Mouse (Mus musculus) stomach, postnatal 0 days (tissue): ENCODE measurements around the gene Sel1l3.

ENCODE experiments used
- CTCF ChIP-seq: IDR thresholded peaks from 2 replicates; pipeline ENCODE4 v1.5.1; 2016; ENCODE audit warnings: antibody characterized with exemption, low read depth, mild to moderate bottlenecking, moderate library complexity
- EP300 ChIP-seq: optimal IDR thresholded peaks from 2 replicates; pipeline ENCODE3; 2016; ENCODE audit warnings: antibody characterized with exemption

DNA sequence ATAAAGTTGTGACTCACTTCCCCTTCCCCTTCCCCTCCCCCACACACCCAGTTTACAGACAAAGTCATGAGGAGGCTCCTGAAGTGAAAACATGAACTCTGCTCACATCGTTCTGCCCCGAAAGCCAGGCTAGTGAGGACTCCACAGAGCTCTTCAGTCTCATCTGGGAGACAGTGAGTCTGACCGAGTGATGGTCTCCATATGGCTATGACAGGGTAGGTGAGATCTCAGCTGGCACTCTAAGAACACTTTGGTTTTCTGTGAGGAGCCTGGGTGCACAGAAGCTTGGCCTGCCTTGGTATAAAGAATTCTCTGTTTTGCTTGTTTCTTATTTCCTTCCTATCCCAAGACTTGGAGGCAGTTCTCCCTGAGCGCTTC lies 67.1 kb downstream of the Sel1l3 start:
- no peak for TF ChIP-seq EP300
- no peak for TF ChIP-seq CTCF
